Mouse (Mus musculus) small intestine, adult 2 months (tissue): Measurements from ENCODE around the gene Map4k2.

Experiments
- CTCF ChIP-seq: fragments of 200-500 bp; IDR thresholded peaks from 2 replicates; pipeline ENCODE4 v1.5.1; 2012; ENCODE audit warnings: low read depth, mild to moderate bottlenecking, control low read depth, inconsistent platforms, low read length, moderate library complexity, mixed read lengths; ENCODE audit not compliant: insufficient replicate concordance, insufficient read length; ENCODE audit errors: extremely low read depth
- POLR2A ChIP-seq: fragments of 200-500 bp; IDR thresholded peaks from 2 replicates; pipeline ENCODE4 v1.6.1; 2012; ENCODE audit warnings: low read depth, mild to moderate bottlenecking, control low read depth, inconsistent platforms, low read length, moderate library complexity

GRCm38 (mm10) chr19:6302522-6302921 is 38.4 kb upstream of the Map4k2 start:
- TF ChIP-seq POLR2A = no peak
- no peak for TF ChIP-seq CTCF
